Mouse (Mus musculus) liver, adult 2 months (tissue): ENCODE measurements around the gene Oas1a.

ENCODE experiments used
- CTCF ChIP-seq: fragments of 200-500 bp; IDR thresholded peaks from 2 replicates; pipeline ENCODE4 v1.5.1; 2011; ENCODE audit warnings: low read depth, low read length, control low read depth
- POLR2A ChIP-seq: fragments of 200-500 bp; IDR thresholded peaks from 2 replicates; pipeline ENCODE4 v1.6.1; 2011; ENCODE audit warnings: low read length, control low read depth; ENCODE audit not compliant: insufficient read depth; ENCODE audit errors: extremely low read depth

GRCm38 (mm10) chr5:120859241-120859640, 48.1 kb downstream of the Oas1a start:
- TF ChIP-seq POLR2A (no peak), CTCF (no peak)
